Mouse (Mus musculus): Measurements from ENCODE around the gene Iqck. TPM values are rescaled to one million over a fixed set of nuclear protein-coding genes. Genes with fewer than 3 reads are reported as not detected.

Iqck gene
- polyA plus RNA-seq, 1 experiment from 2014 or later = 1.1 TPM

DNA sequence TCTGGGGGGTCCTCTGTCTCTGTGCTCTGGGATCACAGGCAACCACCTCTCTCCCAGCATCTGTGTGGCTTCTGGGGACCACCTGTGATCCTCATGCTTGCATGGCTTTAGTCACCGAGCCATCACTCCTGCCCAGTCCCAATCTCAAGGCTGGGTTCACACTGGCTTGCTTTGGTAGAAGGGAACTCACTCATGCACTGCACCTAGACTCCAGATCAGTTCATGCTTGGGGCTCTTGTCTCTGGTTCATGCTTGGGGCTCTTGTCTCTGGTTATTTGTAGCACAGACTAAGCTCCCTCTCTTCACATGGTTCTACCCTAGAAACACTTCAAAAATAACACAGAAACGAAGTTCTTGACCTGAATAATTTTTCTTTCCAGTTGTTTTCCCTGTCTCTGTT lies 44.5 kb downstream of the Iqck start:
- H3K27me3 ChIP-seq (ENCODE audit: control insufficient read depth, insufficient read depth, low read length) = no peaks in the 10 kb centered on the region
- WGBS = 77% methylated on average over 2 of the region's 2 CpGs
- no peak overlapping the region for H3K4me2 ChIP-seq (replicated peaks; ENCODE audit: low read depth)
- no peak overlapping the region for H3K4me3 ChIP-seq (ENCODE audit: low read depth, low read length)
- no peak for TF ChIP-seq CTCF (IDR thresholded peaks at IDR 0.05; ENCODE audit: low read depth)
- DNase-seq (ENCODE audit: low spot score) (no peak), ATAC-seq (ENCODE audit: low FRiP score, low TSS enrichment) (no peak)
- H3K9me3 ChIP-seq (ENCODE audit: control insufficient read depth, low read length) = no peaks in the 10 kb centered on the region
- no peak overlapping the region for H3K9ac ChIP-seq (ENCODE audit: low read length)
- H3K4me1 ChIP-seq (replicated peaks; ENCODE audit: control insufficient read depth, insufficient read depth) = no peaks in the 10 kb centered on the region
- no peaks in the 10 kb centered on the region for H3K36me3 ChIP-seq (ENCODE audit: control insufficient read depth, insufficient read depth, low read length)
- H3K27ac ChIP-seq (replicated peaks) = no peak overlapping the region

DNA sequence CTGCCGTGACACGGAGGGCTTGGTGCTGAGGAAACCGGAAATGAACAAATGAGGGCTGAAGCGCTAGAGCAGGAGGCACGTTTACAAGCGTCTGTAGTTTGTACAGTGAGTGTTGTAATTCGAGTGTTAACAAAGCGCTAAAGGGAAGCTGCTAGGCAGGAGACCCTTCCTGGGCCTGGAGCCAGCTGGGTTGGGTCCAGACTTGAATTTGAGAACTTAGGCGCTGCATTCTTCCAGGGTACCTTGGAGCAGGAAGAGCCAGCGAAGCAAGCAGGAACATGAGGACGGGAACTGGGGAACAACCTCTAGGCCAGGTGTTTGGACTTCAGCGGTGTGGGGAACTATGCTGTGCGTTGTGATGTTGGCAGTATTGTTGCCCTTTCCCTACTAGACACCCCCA lies 47.4 kb downstream of the Iqck start:
- Histone ChIP-seq H3K36me3 (ENCODE audit: control insufficient read depth, insufficient read depth, low read length) (no peaks in the 10 kb centered on the region), H3K4me3 (ENCODE audit: low read depth, low read length) (no peak overlapping the region), H3K27ac (replicated peaks) (peak overlapping the region; percentile 30), H3K9me3 (ENCODE audit: control insufficient read depth, low read length) (no peaks in the 10 kb centered on the region), H3K27me3 (ENCODE audit: control insufficient read depth, insufficient read depth, low read length) (no peaks in the 10 kb centered on the region), H3K9ac (ENCODE audit: low read length) (no peak overlapping the region), H3K4me2 (replicated peaks; ENCODE audit: low read depth) (peak overlapping the region; percentile 39), H3K4me1 (replicated peaks; ENCODE audit: control insufficient read depth, insufficient read depth) (no peaks in the 10 kb centered on the region)
- WGBS = 12% methylated on average over 13 of the region's 13 CpGs
- TF ChIP-seq EP300 (optimal IDR thresholded peaks at IDR 0.05) = no peak
- no peak for TF ChIP-seq CTCF (IDR thresholded peaks at IDR 0.05; ENCODE audit: low read depth)
- ATAC-seq (ENCODE audit: low FRiP score, low TSS enrichment) (0 out of 2 replicates have a peak, but pooled peaks have one; percentile 42), DNase-seq (ENCODE audit: low spot score) (peak; percentile 54)

DNA sequence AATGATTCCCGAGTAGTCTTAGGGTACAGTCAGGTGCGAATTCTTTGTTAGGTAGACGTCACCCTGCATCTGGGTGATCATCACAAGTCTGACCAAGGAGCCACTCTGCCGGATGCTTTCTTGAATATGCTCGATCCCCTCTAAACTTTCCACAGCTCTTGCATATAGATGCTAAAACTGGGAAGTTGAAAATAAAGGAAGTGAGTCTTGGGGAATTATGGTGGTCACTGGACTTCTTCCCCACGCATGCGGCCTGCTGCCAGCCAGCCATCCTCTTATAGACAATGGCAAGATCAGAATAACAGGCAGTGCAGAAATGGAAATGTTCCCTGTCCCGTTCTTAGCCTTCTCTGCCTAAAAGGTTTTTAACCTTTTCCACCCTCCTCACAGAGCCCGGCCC lies 48.3 kb downstream of the Iqck start:
- Histone ChIP-seq H3K4me2 (replicated peaks; ENCODE audit: low read depth) (no peak overlapping the region), H3K9me3 (ENCODE audit: control insufficient read depth, low read length) (no peaks in the 10 kb centered on the region), H3K4me3 (ENCODE audit: low read depth, low read length) (no peak overlapping the region), H3K9ac (ENCODE audit: low read length) (no peak overlapping the region), H3K36me3 (ENCODE audit: control insufficient read depth, insufficient read depth, low read length) (no peaks in the 10 kb centered on the region), H3K27ac (replicated peaks) (no peak overlapping the region), H3K27me3 (ENCODE audit: control insufficient read depth, insufficient read depth, low read length) (no peaks in the 10 kb centered on the region), H3K4me1 (replicated peaks; ENCODE audit: control insufficient read depth, insufficient read depth) (no peaks in the 10 kb centered on the region)
- DNase-seq (ENCODE audit: low spot score) (no peak), ATAC-seq (ENCODE audit: low FRiP score, low TSS enrichment) (no peak)
- TF ChIP-seq CTCF (IDR thresholded peaks at IDR 0.05; ENCODE audit: low read depth) (no peak), EP300 (optimal IDR thresholded peaks at IDR 0.05) (no peak)
- WGBS = 85% methylated on average over 9 of the region's 9 CpGs

DNA sequence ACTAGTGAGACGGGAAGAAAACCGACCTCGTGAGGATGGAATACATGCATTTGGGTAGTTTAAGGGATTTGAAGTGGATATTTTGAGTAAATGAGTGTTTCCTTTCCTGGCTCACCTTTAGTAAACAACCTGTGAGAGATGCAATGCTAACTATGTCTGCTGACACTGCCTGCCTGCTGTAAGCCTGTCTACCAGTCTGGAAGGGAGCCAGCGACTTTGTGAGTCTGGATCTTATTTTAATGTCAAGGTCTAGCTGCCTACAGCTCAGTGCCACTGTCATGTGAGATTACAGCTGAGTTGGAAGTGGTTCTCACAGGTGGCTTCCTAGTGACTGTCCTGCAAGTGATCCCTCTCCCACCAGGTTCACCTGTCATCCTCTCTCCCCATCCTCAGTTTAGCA lies 49.0 kb downstream of the Iqck start:
- 78% methylated on average over 4 of the region's 4 CpGs for WGBS

DNA sequence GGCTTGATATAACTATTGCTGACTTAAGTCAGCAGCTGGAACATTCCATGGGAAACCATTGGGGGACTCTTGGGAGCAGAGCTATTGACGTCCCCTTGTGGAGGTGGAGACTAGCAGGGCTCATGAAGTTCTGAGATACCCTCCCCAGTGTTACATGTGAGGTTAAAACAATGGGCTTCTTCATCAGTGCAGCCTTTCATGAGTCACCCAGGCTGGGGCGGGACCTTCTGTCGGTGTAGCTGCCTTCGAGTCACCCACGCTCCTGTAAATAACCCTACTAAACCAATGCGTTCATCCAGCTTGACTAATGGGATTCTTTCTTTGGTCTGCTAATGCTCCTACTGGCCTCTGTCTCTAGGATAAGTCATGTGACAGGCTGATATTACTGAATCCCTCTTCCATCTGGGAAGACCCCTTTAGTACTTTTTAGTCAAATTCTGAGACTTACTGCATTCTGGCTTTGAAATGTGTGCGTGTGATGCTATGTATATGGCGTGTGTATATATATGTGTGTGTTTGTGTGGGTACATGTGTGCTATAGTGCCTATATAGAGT lies 53.5 kb downstream of the Iqck start:
- Histone ChIP-seq H3K4me2 (replicated peaks; ENCODE audit: low read depth) (no peak overlapping the region), H3K4me3 (ENCODE audit: low read depth, low read length) (no peak overlapping the region), H3K27ac (replicated peaks) (no peak overlapping the region), H3K27me3 (ENCODE audit: control insufficient read depth, insufficient read depth, low read length) (no peaks in the 10 kb centered on the region), H3K9ac (ENCODE audit: low read length) (no peak overlapping the region), H3K4me1 (replicated peaks; ENCODE audit: control insufficient read depth, insufficient read depth) (no peaks in the 10 kb centered on the region), H3K9me3 (ENCODE audit: control insufficient read depth, low read length) (no peaks in the 10 kb centered on the region), H3K36me3 (ENCODE audit: control insufficient read depth, insufficient read depth, low read length) (no peaks in the 10 kb centered on the region)
- peak; percentile 80 for ATAC-seq (ENCODE audit: low FRiP score, low TSS enrichment)
- WGBS = 50% methylated on average over 8 of the region's 8 CpGs
- no peak for TF ChIP-seq CTCF (IDR thresholded peaks at IDR 0.05; ENCODE audit: low read depth)
- no peak for TF ChIP-seq EP300 (optimal IDR thresholded peaks at IDR 0.05)
- peak; percentile 40 for DNase-seq (ENCODE audit: low spot score)

More for the DNA sequence above, 49.0 kb downstream of the Iqck start:
- Histone ChIP-seq H3K27me3 (ENCODE audit: control insufficient read depth, insufficient read depth, low read length) (no peaks in the 10 kb centered on the region), H3K9me3 (ENCODE audit: control insufficient read depth, low read length) (no peaks in the 10 kb centered on the region), H3K4me1 (replicated peaks; ENCODE audit: control insufficient read depth, insufficient read depth) (no peaks in the 10 kb centered on the region), H3K4me3 (ENCODE audit: low read depth, low read length) (no peak overlapping the region), H3K27ac (replicated peaks) (no peak overlapping the region), H3K9ac (ENCODE audit: low read length) (no peak overlapping the region), H3K4me2 (replicated peaks; ENCODE audit: low read depth) (no peak overlapping the region), H3K36me3 (ENCODE audit: control insufficient read depth, insufficient read depth, low read length) (no peaks in the 10 kb centered on the region)
- no peak for ATAC-seq (ENCODE audit: low FRiP score, low TSS enrichment)
- no peak for DNase-seq (ENCODE audit: low spot score)
- no peak for TF ChIP-seq CTCF (IDR thresholded peaks at IDR 0.05; ENCODE audit: low read depth)

DNA sequence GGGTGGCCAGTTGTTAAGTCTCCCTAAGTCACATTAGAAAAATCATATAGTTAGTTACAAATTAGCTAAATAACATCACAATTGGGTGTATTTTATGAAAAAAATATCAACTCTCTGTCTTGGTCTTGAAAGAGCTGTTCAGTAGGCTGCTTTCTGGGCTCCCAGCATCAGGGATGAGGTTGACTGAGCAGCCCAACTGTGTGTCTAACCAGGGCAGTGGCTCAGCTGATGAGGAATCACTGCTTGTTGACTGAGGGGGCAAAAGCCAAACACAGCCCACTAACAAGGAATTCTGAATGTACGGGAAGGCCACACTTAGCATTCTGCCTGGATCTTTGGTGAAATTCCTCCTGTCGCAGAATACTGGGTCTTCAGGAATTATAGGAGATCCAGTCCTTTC lies 54.9 kb downstream of the Iqck start:
- Histone ChIP-seq H3K27ac (replicated peaks) (no peak overlapping the region), H3K4me1 (replicated peaks; ENCODE audit: control insufficient read depth, insufficient read depth) (no peaks in the 10 kb centered on the region), H3K9me3 (ENCODE audit: control insufficient read depth, low read length) (no peaks in the 10 kb centered on the region), H3K4me3 (ENCODE audit: low read depth, low read length) (no peak overlapping the region), H3K27me3 (ENCODE audit: control insufficient read depth, insufficient read depth, low read length) (no peaks in the 10 kb centered on the region), H3K4me2 (replicated peaks; ENCODE audit: low read depth) (no peak overlapping the region), H3K36me3 (ENCODE audit: control insufficient read depth, insufficient read depth, low read length) (no peaks in the 10 kb centered on the region), H3K9ac (ENCODE audit: low read length) (no peak overlapping the region)
- TF ChIP-seq EP300 (optimal IDR thresholded peaks at IDR 0.05) (no peak), CTCF (IDR thresholded peaks at IDR 0.05; ENCODE audit: low read depth) (no peak)
- no peak for DNase-seq (ENCODE audit: low spot score)
- no peak for ATAC-seq (ENCODE audit: low FRiP score, low TSS enrichment)
- 88% methylated on average over 2 of the region's 2 CpGs for WGBS

Data from stomach, postnatal 0 days (tissue).